Mouse (Mus musculus) natural killer cell, adult 2 months (primary cell): ENCODE results near the gene Scml4.

ENCODE experiments used
- DNase-seq, 2 experiments: peaks; one replicate each; pipeline ENCODE4 v3.0.0; 2022; ENCODE audit warnings: low spot score in 2 of 2

Scml4 gene

DNA sequence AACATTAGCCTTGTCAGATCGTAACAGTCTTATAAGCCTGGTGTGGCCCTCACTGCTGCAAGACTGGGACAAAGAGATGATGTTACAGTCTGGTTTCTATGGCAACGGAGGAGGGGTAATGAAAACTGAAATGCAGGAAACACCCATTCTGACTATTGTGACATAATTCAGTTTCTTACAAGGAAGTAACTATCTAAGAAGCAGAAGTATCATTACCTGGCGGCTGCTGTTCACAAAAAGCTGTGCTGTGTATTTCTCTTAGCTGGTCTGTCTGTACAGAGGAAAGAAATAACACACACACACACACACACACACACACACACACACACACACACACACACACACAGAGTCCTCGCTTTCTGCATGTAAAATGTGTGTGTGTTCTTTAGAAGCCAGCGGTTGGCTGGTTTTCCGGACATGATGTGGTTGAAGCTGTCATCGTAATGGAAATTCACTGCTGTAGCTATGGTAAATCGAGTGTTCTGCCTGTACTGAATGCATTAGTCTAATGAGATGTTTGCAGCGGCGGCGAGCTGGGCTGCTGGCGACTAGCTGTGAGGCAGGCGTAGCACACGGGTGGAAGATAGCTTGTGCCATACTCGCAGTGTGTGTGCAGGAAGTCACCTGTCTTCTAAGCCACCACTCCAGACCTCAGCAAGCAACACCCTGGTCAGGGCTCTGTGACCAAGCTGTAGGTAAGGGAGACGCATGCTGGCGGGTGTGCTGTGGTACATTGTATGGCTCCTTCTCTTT is at the start of gene Scml4:
Gene Scml4, plus strand, starts transcription at position 212 of the 753 bp plus-strand sequence.
- peak; percentile 85 to 86 for DNase-seq

DNA sequence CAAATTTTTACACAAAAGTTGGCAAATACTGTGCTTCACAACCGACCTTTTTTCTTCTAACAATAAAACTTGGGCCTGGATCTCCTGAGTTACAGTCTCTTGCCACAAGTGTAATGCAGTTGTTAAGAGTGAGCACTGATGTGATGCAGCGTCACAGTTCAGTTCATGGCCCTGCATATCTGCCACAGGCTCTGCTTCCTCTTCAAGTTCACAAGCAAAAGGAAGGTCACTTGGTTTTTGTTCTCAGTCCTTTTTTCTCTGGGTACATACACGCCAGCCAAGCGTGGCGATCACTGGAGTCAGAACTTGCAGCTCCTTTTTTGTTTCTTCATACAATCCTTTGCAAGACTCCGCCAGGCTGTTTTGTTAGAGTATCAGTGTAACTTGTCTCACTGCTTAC is 34.2 kb upstream of the Scml4 start:
- DNase-seq, result peak in 1 of 2 experiments; percentile 21

DNA sequence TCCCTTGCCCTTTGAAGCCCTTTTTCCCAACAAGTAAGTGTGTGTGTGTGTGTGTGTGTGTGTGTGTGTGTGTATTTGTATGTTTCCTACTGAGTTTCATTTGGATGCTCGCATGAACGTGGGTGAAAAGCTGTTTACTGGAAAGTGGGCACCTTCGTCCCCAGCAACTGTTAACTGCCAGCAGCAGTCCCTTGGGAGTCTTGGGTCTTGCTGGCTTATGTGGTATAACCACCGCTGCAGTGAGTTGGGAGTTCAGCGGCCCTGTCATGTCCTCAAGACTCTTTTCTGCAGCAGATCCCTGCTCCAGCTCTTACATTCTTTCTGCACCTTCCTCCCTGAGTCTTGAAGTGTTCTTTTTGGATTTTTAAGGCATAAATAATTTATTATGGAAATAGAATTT is 33.0 kb upstream of the Scml4 start:
- no peak for DNase-seq

- DNase-seq, result no peak
These were observed 30.2 kb upstream of the Scml4 start for GRCm38 (mm10) chr10:42830007-42830406.

DNA sequence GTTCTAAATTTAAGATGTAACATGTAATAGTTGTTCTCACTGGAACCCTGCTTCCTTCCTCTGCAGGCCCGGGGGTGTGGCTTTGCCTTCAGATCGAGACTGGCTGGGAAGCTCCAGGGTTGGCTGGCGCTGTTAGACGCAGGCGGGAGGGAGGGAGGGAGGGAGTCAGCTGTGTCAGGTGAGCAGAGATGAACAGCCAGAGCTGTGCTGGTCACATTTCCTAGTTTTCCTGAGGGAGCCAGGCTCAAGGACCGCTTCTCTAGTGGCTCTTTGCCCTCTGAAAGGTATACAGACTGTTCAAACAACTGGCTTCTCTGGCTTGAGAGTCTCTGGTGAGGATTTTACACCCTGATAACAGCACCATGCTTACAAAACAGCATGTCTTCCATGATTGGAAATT is 29.8 kb upstream of the Scml4 start:
- no peak for DNase-seq

GRCm38 (mm10) chr10:42832677-42833076 is 27.5 kb upstream of the Scml4 start:
- peak; percentile 14 to 33 for DNase-seq

DNA sequence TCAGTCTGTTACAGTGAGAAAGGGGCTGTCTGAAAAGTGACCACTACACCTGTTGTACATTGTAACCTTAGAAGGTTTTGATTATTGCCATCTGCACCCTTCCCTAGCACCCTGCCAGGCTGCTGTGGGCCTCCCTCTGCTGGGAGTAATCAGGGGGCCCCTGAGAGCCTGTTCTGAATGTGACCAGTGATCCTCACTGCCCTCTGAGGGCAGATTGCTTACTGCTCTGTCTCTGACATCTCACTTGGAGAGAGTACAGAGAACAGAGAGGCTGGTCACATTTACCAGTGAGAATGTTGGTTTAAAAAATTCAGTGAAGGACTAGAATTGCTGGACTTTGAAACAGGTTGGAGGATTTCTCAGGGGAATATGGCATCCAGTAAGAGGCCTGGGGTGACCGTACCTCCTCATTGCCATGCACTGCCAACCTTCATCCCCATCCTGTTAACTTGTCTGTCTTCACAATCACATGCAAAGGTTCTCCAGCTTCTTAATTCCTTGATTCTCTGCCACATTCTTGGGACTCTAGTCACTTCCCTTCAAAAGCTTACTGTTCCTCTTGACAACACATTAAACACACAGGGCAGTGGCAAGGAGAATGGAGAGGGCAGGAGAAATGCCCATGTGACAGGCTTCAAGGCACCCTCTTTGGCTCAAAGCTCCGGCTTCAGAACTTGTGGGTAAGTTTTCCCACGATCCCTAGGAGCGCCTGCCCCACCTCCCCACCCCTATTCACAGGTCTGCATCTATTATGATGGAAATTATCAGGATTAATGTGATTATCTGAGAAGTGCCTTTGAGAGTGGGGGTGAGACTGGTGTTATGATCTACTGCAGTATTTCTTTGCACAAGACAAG is 26.1 kb upstream of the Scml4 start:
- DNase-seq, result no peak

DNA sequence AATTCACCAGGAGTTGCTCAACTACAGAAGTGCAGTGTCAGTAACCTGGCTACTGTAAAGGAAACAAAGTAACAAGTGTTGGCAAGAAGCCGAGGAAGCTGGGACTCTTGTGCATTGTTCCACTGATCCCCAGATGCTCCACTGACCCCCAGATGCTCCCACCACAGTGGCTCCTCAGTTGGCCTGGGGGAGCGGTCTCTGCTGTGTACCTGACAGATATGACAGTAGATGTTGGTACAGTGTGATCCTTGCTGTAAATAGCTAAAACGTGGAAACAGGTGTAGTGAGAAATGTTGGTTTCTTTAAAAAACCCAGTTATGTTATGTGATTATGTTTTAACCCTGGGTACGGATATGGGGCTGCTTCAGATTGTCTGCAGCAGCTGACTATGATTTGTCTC is 22.1 kb upstream of the Scml4 start:
- DNase-seq, result no peak

DNA sequence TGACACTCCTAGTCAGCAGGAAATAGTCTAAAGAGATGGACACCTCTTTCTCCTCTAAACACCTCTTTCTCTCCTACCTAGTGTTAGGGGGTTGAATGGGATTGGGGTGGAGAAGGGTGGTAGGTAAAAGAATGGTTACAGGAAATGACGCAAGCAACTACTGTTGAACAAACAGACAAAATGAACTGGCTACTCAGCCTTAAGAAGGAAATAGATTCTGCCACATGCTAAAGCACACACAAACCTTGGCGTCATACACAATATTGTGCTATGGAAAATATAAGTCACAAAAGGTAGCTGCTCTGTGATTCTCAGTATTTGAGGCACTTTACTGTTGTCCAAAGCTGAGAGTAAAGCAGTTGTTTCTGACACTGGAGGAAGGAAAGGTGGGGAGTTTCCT is 21.4 kb upstream of the Scml4 start:
- DNase-seq, result peak; percentile 29 to 68

DNA sequence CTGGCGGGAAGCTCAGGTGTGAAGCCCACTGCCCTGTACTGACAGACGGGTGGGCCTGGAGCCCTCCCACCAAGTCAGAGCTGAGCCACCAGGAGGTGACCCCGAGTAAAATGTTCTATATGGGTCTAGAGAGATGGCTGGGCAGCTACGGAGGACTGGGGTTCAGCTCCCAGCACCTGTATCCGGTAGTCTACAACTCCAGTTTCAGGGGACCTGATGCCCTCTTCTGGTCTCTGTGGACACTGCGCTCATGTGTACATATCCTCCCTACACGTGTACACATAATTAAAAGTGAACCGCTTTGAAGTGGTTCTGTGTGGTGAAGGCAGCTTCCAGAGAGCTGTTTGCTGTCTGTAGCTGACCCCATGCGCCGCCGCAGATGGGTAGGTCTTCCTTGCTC is 20.1 kb upstream of the Scml4 start:
- no peak for DNase-seq

DNA sequence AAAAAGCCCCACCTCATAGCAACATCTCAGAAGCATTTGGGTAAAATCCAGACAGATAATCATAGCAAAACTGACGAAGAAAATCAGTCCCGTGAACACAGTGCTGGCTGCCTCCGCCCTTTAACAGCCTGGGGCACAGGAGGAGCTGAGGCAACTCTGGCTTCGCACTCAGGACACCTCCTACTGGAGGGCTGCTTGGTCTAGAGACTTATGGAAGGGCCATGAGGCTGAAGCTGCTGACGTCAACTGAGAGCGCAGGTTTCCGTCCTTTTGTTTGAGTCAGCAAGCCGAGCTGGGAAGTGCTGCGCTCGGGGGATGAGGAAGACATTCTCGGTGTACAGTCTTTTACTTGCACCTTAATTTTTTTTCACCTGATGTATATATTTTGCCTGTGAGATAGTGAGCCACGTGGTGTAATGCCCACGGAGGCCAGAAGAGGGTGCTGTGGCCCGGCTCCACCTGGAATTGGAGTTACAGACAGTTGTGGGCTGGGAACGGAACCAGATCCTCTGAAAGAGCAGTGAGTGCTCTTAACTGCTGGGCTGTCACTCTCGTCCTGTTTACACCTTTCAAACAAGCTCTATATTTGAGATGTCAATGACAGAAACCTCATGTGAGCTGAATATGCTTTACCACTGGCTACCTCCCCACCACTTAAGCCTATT is 18.5 kb upstream of the Scml4 start:
- peak in 1 of 2 experiments; percentile 28 for DNase-seq

DNA sequence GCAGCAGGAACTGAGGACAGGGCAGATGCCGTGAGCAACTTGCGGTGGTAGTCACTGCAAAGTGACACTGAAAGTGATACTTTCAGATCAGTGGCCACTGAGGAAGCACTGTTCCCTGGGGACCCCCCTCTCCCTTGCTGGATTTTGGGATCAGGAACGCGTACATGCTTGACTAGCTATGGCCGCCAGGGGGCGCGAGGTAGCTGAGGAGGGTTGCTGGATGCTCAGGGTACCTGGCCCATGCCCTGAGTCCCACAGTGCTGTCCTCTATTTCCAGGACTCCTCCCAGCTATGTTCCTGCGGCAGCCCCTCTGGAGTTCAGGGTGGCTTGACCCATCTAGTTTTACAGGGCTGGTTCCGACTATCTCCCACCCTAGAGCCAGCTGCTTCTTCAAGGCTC is 17.8 kb upstream of the Scml4 start:
- peak; percentile 59 to 74 for DNase-seq

DNA sequence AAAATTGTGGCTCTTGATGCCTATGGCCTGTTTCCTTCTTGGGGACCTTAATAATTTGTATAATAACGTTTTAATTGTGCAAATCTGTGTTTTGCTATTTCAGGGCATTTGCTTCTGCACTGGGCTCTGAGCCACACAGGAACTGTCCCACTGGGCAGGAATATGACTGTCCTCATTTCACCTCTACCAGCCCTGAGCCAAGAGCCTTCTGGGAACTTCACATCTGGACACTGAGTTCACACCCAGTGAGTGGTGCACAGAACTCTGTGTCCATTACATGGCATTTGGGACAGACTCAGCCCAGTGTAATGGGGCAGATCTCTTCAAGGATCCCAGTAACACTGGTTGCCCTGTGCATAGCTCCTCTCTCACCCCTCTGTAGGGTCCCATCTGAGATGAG is 16.8 kb upstream of the Scml4 start:
- DNase-seq, result no peak

DNA sequence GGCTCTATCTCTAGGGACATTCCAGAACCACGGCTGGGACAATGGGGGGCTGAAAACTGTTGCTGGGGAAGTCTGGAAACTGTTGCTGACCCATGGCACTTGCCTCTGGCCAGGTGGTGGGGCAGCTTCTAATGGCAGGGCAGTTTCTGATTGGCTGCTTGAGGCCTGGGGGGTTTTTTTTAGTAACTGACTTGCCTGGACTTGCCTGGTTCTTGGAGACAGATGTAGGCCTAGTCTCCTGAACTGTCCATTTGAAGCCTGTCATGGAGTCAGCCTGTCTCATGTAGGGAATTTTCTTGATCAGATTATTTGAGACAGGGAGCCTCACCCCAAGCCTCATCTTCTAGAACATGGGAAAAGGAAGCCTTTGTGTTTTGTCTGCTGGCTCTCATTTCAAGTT is 14.7 kb upstream of the Scml4 start:
- no peak for DNase-seq

- DNase-seq, result no peak
These were observed 11.7 kb upstream of the Scml4 start for GRCm38 (mm10) chr10:42848179-42849080.

GRCm38 (mm10) chr10:42849081-42849400 is 11.1 kb upstream of the Scml4 start:
- peak in 1 of 2 experiments; percentile 30 for DNase-seq

- no peak for DNase-seq
These were observed 5.3 kb upstream of the Scml4 start for GRCm38 (mm10) chr10:42854838-42855237.

- DNase-seq, result no peak
These were observed 4.9 kb upstream of the Scml4 start for GRCm38 (mm10) chr10:42855250-42855649.

DNA sequence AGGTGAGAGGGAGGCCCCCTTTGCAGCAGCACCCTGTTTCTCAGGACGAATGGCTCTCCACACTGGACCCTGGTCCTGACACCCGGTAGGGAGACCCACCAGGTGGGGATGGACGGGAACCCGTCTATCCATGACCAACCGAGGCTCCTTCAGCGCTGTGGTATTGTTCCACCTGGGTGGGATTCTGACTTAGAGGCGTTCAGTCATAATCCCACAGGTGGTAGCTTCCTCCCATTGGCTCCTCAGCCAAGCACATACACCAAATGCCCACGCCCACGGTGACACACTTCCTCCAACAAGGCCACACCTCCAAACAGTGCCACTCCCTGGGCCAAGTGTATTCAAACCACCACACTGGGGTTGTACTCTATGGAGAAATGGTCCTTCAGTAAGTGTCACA is 3.6 kb upstream of the Scml4 start:
- DNase-seq, result no peak

DNA sequence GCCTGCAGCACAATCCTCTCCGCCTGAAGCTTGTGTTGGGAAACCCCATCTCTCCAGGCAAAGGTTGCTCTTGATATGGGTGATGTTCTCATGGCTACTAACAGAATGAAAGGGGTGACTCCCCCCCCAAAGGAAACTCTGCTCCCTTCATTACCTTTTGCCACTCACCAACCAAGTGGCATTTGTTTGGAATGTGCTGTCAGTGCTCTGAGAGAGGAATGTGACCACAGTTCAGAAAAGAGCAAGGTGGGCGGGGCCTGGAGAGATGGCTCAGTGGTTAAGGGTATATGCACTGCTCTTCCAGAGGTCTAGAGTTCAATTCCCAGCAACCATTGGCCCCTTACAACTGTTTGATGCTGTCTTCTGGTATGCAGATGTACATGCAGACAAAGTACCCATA is 3.1 kb upstream of the Scml4 start:
- no peak for DNase-seq

GRCm38 (mm10) chr10:42859781-42860158 is 400 bp upstream of the Scml4 start:
- DNase-seq, result no peak

DNA sequence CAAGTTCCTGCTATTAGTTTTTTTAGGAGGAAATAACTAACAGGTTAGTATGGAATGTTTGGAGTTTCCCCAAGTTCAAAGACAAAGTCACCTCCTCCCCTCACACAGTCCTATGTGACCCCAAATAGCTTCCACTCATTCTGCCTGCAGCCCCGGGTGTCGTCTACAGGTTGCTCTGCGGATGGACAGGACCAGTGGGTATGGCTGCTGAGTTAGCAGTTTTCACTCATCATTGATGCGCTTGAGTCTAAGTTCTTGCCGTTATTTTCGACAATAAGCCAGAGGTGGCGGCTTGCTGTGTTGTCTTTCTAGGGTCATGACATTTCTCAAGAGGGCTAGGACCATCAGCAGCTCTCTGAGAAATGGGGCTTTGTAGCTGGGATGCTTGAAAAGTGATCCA is 1.3 kb downstream of the Scml4 start:
- DNase-seq, result no peak
